8 mouse cellular contexts compared by ENCODE assay signal in the genomic region with DNA sequence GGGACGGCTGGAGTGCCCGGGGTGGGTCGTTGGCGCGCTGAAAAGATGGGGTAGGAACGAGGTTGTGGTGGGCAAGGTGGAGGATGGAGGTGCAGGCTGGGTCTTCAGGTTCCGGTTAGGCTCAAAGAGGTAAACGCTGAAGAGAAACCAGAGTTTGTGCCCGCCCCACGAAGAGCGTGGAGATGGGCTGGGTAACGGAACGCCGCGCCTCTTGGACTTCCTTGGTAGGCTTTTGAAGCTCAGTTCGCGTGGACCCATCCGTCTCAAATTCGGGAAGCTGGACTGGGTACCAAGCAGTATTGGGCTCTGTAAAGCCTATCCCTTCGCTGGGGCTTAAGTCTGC. TPM values are rescaled to one million over a fixed set of nuclear protein-coding genes. Genes with fewer than 3 reads are reported as not detected.
A peak's percentile ranks its signal among the peaks of the same experiment; 100 is the strongest.
DNase-seq lines count a peak whose midpoint lies in the region; ATAC-seq and TF ChIP-seq lines count a peak whose summit lies in the region.

No protein-coding gene starts in this region.

- no peak for DNase-seq in heart, embryonic 10.5 days (ENCODE audit: low spot score)
- no peak for DNase-seq in heart, postnatal 4 days
- DNase-seq in embryonic facial prominence, embryonic 10.5 days (ENCODE audit: low spot score) = no peak
- DNase-seq in hindbrain, embryonic 11.5 days (ENCODE audit: low spot score) = no peak
- peak; percentile 62 for DNase-seq in liver
- no peak for DNase-seq in cerebellum, adult 9-11 months

- H3K9ac ChIP-seq in hindbrain, embryonic 11.5 days (ENCODE audit: low read depth, low read length) = peak overlapping the region; percentile 83
- H3K9ac ChIP-seq in midbrain, embryonic 15.5 days = peak overlapping the region; percentile 79

- H3K4me3 ChIP-seq in heart, embryonic 10.5 days = peak overlapping the region; percentile 83
- peak overlapping the region; percentile 97 for H3K4me3 ChIP-seq in E14TG2a.4 (replicated peaks; ENCODE audit: low read length)
- H3K4me3 ChIP-seq in embryonic facial prominence, embryonic 10.5 days = peak overlapping the region; percentile 73
- peak overlapping the region; percentile 72 for H3K4me3 ChIP-seq in hindbrain, embryonic 11.5 days (ENCODE audit: low read depth, low read length)
- H3K4me3 ChIP-seq in midbrain, embryonic 15.5 days = peak overlapping the region; percentile 80

- WGBS in heart, embryonic 10.5 days = under 1% methylated on average over 20 of the region's 20 CpGs
- under 1% methylated on average over 20 of the region's 20 CpGs for WGBS in embryonic facial prominence, embryonic 10.5 days
- under 1% methylated on average over 20 of the region's 20 CpGs for WGBS in hindbrain, embryonic 11.5 days
- WGBS in midbrain, embryonic 15.5 days = under 1% methylated on average over 20 of the region's 20 CpGs

- no peak for TF ChIP-seq CTCF in E14TG2a.4 (conservative IDR thresholded peaks at IDR 0.05; ENCODE audit: low read length)

- no peaks in the 10 kb centered on the region for H3K9me3 ChIP-seq in heart, embryonic 10.5 days
- no peaks in the 10 kb centered on the region for H3K9me3 ChIP-seq in E14TG2a.4 (ENCODE audit: low read length)
- no peaks in the 10 kb centered on the region for H3K9me3 ChIP-seq in embryonic facial prominence, embryonic 10.5 days
- H3K9me3 ChIP-seq in hindbrain, embryonic 11.5 days (ENCODE audit: control insufficient read depth, low read length) = no peaks in the 10 kb centered on the region
- no peaks in the 10 kb centered on the region for H3K9me3 ChIP-seq in midbrain, embryonic 15.5 days

- peak overlapping the region; percentile 97 for H3K27ac ChIP-seq in heart, embryonic 10.5 days
- peak overlapping the region; percentile 97 for H3K27ac ChIP-seq in embryonic facial prominence, embryonic 10.5 days (replicated peaks)
- H3K27ac ChIP-seq in hindbrain, embryonic 11.5 days (ENCODE audit: low read depth, low read length) = peak overlapping the region; percentile 70
- H3K27ac ChIP-seq in midbrain, embryonic 15.5 days = peak overlapping the region; percentile 94

- H3K4me1 ChIP-seq in heart, embryonic 10.5 days = peaks cover 29% of the 10 kb centered on the region
- H3K4me1 ChIP-seq in E14TG2a.4 (replicated peaks; ENCODE audit: low read depth, low read length) = peaks cover 55% of the 10 kb centered on the region
- H3K4me1 ChIP-seq in embryonic facial prominence, embryonic 10.5 days = peaks cover 26% of the 10 kb centered on the region
- 0 out of 2 replicates have a peak, but pooled peaks cover 5% of the 10 kb centered on the region for H3K4me1 ChIP-seq in hindbrain, embryonic 11.5 days (replicated peaks; ENCODE audit: control insufficient read depth, insufficient read depth, low read length)
- H3K4me1 ChIP-seq in midbrain, embryonic 15.5 days = peaks cover 25% of the 10 kb centered on the region

- peak overlapping the region; percentile 74 for H3K4me2 ChIP-seq in hindbrain, embryonic 11.5 days (replicated peaks; ENCODE audit: low read depth, low read length)
- H3K4me2 ChIP-seq in midbrain, embryonic 15.5 days = peak overlapping the region; percentile 64

- ATAC-seq in hindbrain, embryonic 11.5 days (ENCODE audit: low FRiP score) = no peak
- ATAC-seq in midbrain, embryonic 15.5 days (replicated peaks) = no peak

- H3K27me3 ChIP-seq in heart, embryonic 10.5 days (ENCODE audit: insufficient read depth, poor library complexity, severe bottlenecking) = no peaks in the 10 kb centered on the region
- no peaks in the 10 kb centered on the region for H3K27me3 ChIP-seq in E14TG2a.4 (ENCODE audit: insufficient read depth, low read length)
- H3K27me3 ChIP-seq in embryonic facial prominence, embryonic 10.5 days (replicated peaks; ENCODE audit: low read depth, poor library complexity, severe bottlenecking) = no peaks in the 10 kb centered on the region
- no peaks in the 10 kb centered on the region for H3K27me3 ChIP-seq in hindbrain, embryonic 11.5 days (ENCODE audit: control insufficient read depth, insufficient read depth, low read length)
- no peaks in the 10 kb centered on the region for H3K27me3 ChIP-seq in midbrain, embryonic 15.5 days (replicated peaks)

- H3K36me3 ChIP-seq in heart, embryonic 10.5 days = peaks cover 23% of the 10 kb centered on the region
- H3K36me3 ChIP-seq in E14TG2a.4 (ENCODE audit: insufficient read depth, low read length) = peaks cover 44% of the 10 kb centered on the region
- H3K36me3 ChIP-seq in embryonic facial prominence, embryonic 10.5 days (replicated peaks) = peaks cover 34% of the 10 kb centered on the region
- H3K36me3 ChIP-seq in hindbrain, embryonic 11.5 days (ENCODE audit: control insufficient read depth, insufficient read depth, low read length) = 0 out of 2 replicates have a peak, but pooled peaks cover 6% of the 10 kb centered on the region
- H3K36me3 ChIP-seq in midbrain, embryonic 15.5 days (replicated peaks) = peaks cover 5% of the 10 kb centered on the region

RNA-seq across cellular contexts. Expression of gene Hmgb1, which starts 0.5 kb away (rescaled TPM):
- polyA plus RNA-seq in heart, embryonic 10.5 days (2016; fragmentation: Nextera tagmentation; extraction: Ambion mirVana) = 757 and 1,068 TPM in 2 replicates
- 100 to 1,000 TPM; 236 to 264 TPM for total RNA-seq in heart, postnatal 4 days (2021)
- 1,556 and 1,753 TPM in 2 replicates for polyA plus RNA-seq in embryonic facial prominence, embryonic 10.5 days (2016; fragmentation: Nextera tagmentation; extraction: Ambion mirVana)
- polyA plus RNA-seq in hindbrain, embryonic 11.5 days (2014; fragmentation: Nextera tagmentation; extraction: Ambion mirVana) = 1,633 and 1,649 TPM in 2 replicates
- polyA plus RNA-seq in midbrain, embryonic 15.5 days (2015; fragmentation: Nextera tagmentation; extraction: Ambion mirVana) = 690 and 713 TPM in 2 replicates

RNA-seq across cellular contexts. Expression of gene Uspl1, which starts 0.7 kb away (rescaled TPM):
- polyA plus RNA-seq in heart, embryonic 10.5 days (2016; fragmentation: Nextera tagmentation; extraction: Ambion mirVana) = 45.9 and 53.7 TPM in 2 replicates
- 10 to 100 TPM; 24.6 to 25.1 TPM for total RNA-seq in heart, postnatal 4 days (2021)
- 76.3 and 78.3 TPM in 2 replicates for polyA plus RNA-seq in embryonic facial prominence, embryonic 10.5 days (2016; fragmentation: Nextera tagmentation; extraction: Ambion mirVana)
- polyA plus RNA-seq in hindbrain, embryonic 11.5 days (2014; fragmentation: Nextera tagmentation; extraction: Ambion mirVana) = 73.7 and 79.9 TPM in 2 replicates
- polyA plus RNA-seq in midbrain, embryonic 15.5 days (2015; fragmentation: Nextera tagmentation; extraction: Ambion mirVana) = 54.3 and 56.1 TPM in 2 replicates
